Mouse (Mus musculus): Measurements from ENCODE around the gene Acod1. TPM values are rescaled to one million over a fixed set of nuclear protein-coding genes. Genes with fewer than 3 reads are reported as not detected.

Gene Acod1
- polyA plus RNA-seq, 1 experiment from 2014 or later: not detected

DNA sequence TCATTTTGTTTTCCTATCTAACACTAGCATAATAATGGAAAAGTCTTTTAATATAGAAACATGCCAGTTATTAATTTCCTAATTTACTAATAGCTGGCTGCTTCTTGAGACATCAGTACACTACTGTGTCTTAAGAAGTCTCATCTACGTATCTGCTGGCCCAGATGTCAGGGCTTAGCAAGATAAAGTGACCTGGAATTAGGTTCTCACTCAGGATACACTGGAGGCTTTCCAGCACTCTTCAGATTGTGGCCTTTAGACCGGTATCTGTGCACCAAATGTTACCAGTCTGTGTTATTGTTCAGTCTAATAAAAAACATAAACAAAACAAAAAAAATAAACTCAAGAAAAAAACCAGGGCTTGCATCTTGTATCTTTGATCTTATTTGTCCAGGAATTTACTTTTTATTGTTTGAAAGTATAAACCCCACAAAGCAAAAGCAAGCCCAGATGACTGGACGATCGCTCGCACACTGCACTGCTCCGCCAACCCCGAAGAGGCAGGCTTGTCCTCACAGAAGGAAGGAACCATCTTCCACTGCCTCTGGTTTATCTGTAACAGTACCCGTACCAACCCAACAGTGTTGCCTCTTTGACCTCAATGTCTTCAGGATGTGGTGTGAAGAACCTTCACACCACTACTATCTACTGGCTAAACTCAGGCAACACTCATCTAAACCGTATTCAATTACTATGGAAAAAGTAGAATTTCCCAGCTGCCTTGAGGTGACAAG is 30.7 kb downstream of the Acod1 start:
- H3K36me3 ChIP-seq (ENCODE audit: control insufficient read depth, insufficient read depth, low read length): peaks cover 9% of the 10 kb centered on the region; the same call in 1 of the 2 replicates
- H3K4me3 ChIP-seq (ENCODE audit: low read depth, low read length): no peak overlapping the region
- H3K27ac ChIP-seq (replicated peaks): no peak overlapping the region
- ATAC-seq (ENCODE audit: low FRiP score, low TSS enrichment) (no peak), DNase-seq (ENCODE audit: low spot score) (no peak)
- TF ChIP-seq CTCF (IDR thresholded peaks at IDR 0.05; ENCODE audit: low read depth): no peak
- TF ChIP-seq EP300 (optimal IDR thresholded peaks at IDR 0.05): no peak
- no peaks in the 10 kb centered on the region for H3K4me1 ChIP-seq (replicated peaks; ENCODE audit: control insufficient read depth, insufficient read depth)
- H3K9ac ChIP-seq (ENCODE audit: low read length): no peak overlapping the region
- no peaks in the 10 kb centered on the region for H3K9me3 ChIP-seq (ENCODE audit: control insufficient read depth, low read length)
- H3K27me3 ChIP-seq (ENCODE audit: control insufficient read depth, insufficient read depth, low read length): no peaks in the 10 kb centered on the region
- 91% methylated on average over 9 of the region's 9 CpGs for WGBS
- no peak overlapping the region for H3K4me2 ChIP-seq (replicated peaks; ENCODE audit: low read depth)

DNA sequence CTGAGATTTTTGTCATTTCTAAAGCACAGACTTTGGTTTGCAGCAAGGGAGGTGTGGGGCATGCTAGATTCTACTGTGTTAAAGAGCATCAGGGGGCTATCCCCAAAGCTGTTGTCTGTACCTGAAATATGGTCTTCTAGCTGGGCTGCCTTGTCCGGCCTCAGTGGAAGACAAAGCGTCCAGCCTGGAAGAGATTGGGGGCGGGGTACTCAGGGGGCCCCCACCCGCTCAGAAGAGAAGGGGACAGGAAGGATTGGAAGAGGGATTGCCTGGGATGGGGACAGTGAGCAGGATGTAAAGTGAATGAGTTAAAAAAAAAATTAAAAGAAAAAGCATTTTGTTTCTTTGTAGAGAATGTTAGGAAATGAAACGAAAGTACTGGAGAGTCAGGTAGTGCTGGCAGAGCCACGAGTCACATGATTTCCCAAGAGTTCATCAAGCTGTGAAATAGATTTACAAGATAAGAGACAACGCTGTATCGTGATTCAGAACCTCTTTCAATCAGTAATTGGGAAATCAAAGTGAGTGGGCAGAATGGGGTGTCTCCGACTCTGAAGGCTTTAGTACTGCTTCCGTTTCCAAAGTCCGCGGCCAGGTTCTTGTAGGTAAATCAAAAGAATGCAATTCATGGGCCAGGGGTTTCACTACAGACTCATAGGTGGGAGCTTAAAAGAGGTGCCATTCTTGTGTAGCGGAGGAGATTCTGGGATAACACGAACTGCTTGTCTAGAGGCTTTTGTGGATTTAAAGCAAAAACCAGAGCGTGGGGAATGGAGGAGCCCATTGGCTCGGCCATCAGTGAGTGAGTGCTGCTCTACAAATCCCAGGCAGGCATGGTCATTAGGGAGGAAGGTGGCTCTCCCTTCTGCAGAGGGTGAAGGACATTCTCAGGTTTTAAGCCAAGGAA is 31.5 kb downstream of the Acod1 start:
- Histone ChIP-seq H3K27ac (replicated peaks) (no peak overlapping the region), H3K27me3 (ENCODE audit: control insufficient read depth, insufficient read depth, low read length) (no peaks in the 10 kb centered on the region), H3K9me3 (ENCODE audit: control insufficient read depth, low read length) (no peaks in the 10 kb centered on the region), H3K36me3 (ENCODE audit: control insufficient read depth, insufficient read depth, low read length) (peaks cover 8% of the 10 kb centered on the region; the same call in 1 of the 2 replicates), H3K9ac (ENCODE audit: low read length) (no peak overlapping the region), H3K4me2 (replicated peaks; ENCODE audit: low read depth) (no peak overlapping the region), H3K4me3 (ENCODE audit: low read depth, low read length) (no peak overlapping the region), H3K4me1 (replicated peaks; ENCODE audit: control insufficient read depth, insufficient read depth) (no peaks in the 10 kb centered on the region)
- no peak for ATAC-seq (ENCODE audit: low FRiP score, low TSS enrichment)
- DNase-seq (ENCODE audit: low spot score): no peak
- TF ChIP-seq EP300 (optimal IDR thresholded peaks at IDR 0.05): no peak
- TF ChIP-seq CTCF (IDR thresholded peaks at IDR 0.05; ENCODE audit: low read depth): no peak
- 84% methylated on average over 16 of the region's 16 CpGs for WGBS

DNA sequence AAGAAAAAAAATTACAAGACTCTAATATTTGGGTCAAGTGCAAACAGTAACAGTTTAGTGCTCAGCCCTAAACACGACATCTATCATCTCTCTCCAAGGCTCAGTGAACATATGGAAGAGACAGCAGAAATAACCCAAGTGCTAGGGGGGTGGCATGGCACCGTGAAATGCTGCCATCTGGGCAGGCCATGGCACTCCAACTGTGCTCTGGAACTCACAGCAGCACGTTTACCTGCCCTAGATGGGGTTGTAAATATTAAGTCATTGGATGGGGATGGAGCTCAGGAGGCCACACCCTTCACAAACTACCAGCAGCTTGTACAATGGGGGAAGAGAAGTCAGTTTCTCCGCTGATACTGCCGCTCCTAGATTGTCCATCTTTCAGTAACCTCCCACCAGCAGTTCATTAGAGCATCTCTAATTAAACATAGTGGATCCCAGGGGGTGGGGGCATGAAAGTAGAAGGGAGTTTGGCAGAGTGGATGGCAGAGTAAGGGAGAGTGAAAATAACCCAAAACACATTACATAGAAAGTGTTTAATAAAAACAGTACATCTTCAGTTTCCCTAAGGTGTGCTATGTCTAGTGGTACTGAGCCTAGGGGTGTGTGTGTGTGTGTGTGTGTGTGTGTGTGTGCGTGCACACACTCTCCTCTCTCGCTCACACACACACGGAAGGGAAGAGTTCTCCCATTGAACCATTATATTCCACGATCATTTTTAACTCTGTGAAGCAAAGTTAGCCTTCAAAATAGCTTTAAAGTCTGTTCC is 32.6 kb downstream of the Acod1 start:
- Histone ChIP-seq H3K27ac (replicated peaks) (no peak overlapping the region), H3K4me2 (replicated peaks; ENCODE audit: low read depth) (no peak overlapping the region), H3K27me3 (ENCODE audit: control insufficient read depth, insufficient read depth, low read length) (no peaks in the 10 kb centered on the region), H3K4me1 (replicated peaks; ENCODE audit: control insufficient read depth, insufficient read depth) (no peaks in the 10 kb centered on the region), H3K9me3 (ENCODE audit: control insufficient read depth, low read length) (no peaks in the 10 kb centered on the region), H3K4me3 (ENCODE audit: low read depth, low read length) (no peak overlapping the region), H3K36me3 (ENCODE audit: control insufficient read depth, insufficient read depth, low read length) (peaks cover 7% of the 10 kb centered on the region; the same call in 1 of the 2 replicates), H3K9ac (ENCODE audit: low read length) (no peak overlapping the region)
- DNase-seq (ENCODE audit: low spot score) (no peak), ATAC-seq (ENCODE audit: low FRiP score, low TSS enrichment) (no peak)
- WGBS: 80% methylated on average over 9 of the region's 9 CpGs
- no peak for TF ChIP-seq CTCF (IDR thresholded peaks at IDR 0.05; ENCODE audit: low read depth)
- no peak for TF ChIP-seq EP300 (optimal IDR thresholded peaks at IDR 0.05)

DNA sequence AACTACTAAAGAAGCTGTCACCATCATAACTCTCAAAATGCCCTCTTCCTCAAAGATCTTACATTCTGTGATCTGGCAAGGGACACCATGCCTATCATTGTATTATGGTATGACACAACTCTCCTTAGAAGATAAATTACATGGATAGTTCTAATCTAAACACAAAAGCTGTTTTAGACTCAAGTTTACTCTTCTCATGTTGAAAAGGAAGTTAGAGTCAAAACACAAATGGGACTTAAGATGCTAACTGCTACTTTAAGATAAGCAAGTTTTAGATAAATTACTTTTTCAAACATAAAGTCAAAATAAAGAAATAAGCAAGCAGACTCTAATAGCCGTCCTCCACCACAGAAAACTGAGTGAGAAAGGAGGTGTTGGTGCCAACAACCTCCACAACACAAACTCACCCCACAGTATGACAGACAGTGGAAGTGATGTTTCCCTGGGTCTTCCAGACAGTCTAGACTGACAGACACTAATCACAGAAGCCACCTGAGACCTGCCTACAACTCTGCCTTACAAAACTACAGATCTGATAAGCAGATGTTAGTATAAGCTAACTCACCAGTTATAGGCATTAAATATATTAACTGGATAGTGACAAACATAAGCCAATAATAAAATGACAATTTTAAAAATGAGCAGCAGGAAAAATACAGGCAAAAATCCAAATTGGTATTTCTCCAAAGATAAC is 39.2 kb downstream of the Acod1 start:
- H3K27me3 ChIP-seq (ENCODE audit: control insufficient read depth, insufficient read depth, low read length): no peaks in the 10 kb centered on the region
- ATAC-seq (ENCODE audit: low FRiP score, low TSS enrichment) (no peak), DNase-seq (ENCODE audit: low spot score) (no peak)
- no peak overlapping the region for H3K9ac ChIP-seq (ENCODE audit: low read length)
- no peak overlapping the region for H3K27ac ChIP-seq (replicated peaks)
- H3K4me1 ChIP-seq (replicated peaks; ENCODE audit: control insufficient read depth, insufficient read depth): no peaks in the 10 kb centered on the region
- no peaks in the 10 kb centered on the region for H3K9me3 ChIP-seq (ENCODE audit: control insufficient read depth, low read length)
- no peak overlapping the region for H3K4me2 ChIP-seq (replicated peaks; ENCODE audit: low read depth)
- H3K4me3 ChIP-seq (ENCODE audit: low read depth, low read length): no peak overlapping the region
- no peak for TF ChIP-seq CTCF (IDR thresholded peaks at IDR 0.05; ENCODE audit: low read depth)
- TF ChIP-seq EP300 (optimal IDR thresholded peaks at IDR 0.05): no peak
- peaks cover 6% of the 10 kb centered on the region; the same call in 1 of the 2 replicates for H3K36me3 ChIP-seq (ENCODE audit: control insufficient read depth, insufficient read depth, low read length)
- WGBS: 41% methylated on average over 1 of the region's 1 CpGs

DNA sequence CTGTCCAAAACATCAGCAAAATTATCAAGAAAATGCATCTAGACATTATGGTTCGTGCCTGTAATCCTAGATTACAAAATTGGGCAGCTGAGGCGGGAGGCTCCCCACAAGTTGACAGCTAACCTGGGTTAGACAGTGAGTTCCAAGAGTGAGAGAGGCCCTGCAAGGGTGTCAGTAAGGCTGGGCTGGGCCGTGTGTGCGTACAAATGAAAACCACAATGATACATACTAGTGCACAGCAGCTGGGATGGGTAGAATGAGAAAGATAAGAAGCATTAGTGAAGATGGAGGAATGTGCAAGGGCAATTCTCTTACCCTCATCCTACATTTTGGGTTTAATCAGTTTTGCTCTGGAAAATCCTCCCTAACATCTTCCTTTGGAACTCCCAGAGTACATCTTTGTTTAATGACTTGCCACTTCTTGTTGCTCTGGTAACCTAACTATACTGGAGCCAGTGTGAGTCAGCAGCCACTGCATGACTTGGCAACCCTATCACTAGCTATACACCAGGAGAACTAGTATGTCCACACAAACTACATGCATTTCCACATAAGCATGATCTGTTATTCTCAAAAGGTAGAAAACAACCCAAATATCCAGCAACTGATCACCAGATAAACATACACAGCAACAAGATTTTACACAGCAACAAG is 40.0 kb downstream of the Acod1 start:
- no peaks in the 10 kb centered on the region for H3K27me3 ChIP-seq (ENCODE audit: control insufficient read depth, insufficient read depth, low read length)
- peak; percentile 80 for ATAC-seq (ENCODE audit: low FRiP score, low TSS enrichment)

More for the DNA sequence above, 40.0 kb downstream of the Acod1 start:
- peaks cover 6% of the 10 kb centered on the region; the same call in 1 of the 2 replicates for H3K36me3 ChIP-seq (ENCODE audit: control insufficient read depth, insufficient read depth, low read length)
- no peaks in the 10 kb centered on the region for H3K9me3 ChIP-seq (ENCODE audit: control insufficient read depth, low read length)
- 78% methylated on average over 4 of the region's 4 CpGs for WGBS
- H3K4me2 ChIP-seq (replicated peaks; ENCODE audit: low read depth): no peak overlapping the region
- H3K4me1 ChIP-seq (replicated peaks; ENCODE audit: control insufficient read depth, insufficient read depth): no peaks in the 10 kb centered on the region
- DNase-seq (ENCODE audit: low spot score): no peak
- no peak overlapping the region for H3K9ac ChIP-seq (ENCODE audit: low read length)
- no peak overlapping the region for H3K27ac ChIP-seq (replicated peaks)
- TF ChIP-seq CTCF (IDR thresholded peaks at IDR 0.05; ENCODE audit: low read depth): no peak
- no peak for TF ChIP-seq EP300 (optimal IDR thresholded peaks at IDR 0.05)
- H3K4me3 ChIP-seq (ENCODE audit: low read depth, low read length): no peak overlapping the region
